Mouse (Mus musculus) megakaryocyte, embryonic 14.5 days (primary cell): ENCODE measurements around the gene Slc25a23. TPM values are rescaled to one million over a fixed set of nuclear protein-coding genes. Genes with fewer than 3 reads are reported as not detected.

Experiments
- H3K27me3 ChIP-seq: replicated peaks from 2 replicates; pipeline ENCODE3; 2012; ENCODE audit warnings: inconsistent platforms
- H3K36me3 ChIP-seq: replicated peaks from 2 replicates; pipeline ENCODE3; 2012; ENCODE audit warnings: low read length, inconsistent platforms, mixed read lengths
- H3K4me1 ChIP-seq: 2 replicates; pipeline ENCODE4 v1.6.1; 2012; ENCODE audit warnings: inconsistent platforms
- H3K4me3 ChIP-seq: replicated peaks from 2 replicates; pipeline ENCODE3; 2012; ENCODE audit warnings: moderate library complexity, mild to moderate bottlenecking, inconsistent platforms
- H3K9me3 ChIP-seq: 2 replicates; pipeline ENCODE4 v1.6.1; 2012; ENCODE audit warnings: inconsistent platforms
- FLI1 ChIP-seq: IDR thresholded peaks from 2 replicates; pipeline ENCODE4 v1.6.1; 2012; ENCODE audit warnings: low read length, inconsistent platforms, mixed read lengths
- GATA1 ChIP-seq: IDR thresholded peaks from 3 replicates; pipeline ENCODE4 v1.6.1; 2012; ENCODE audit warnings: mixed read lengths, low read length, inconsistent platforms, borderline replicate concordance
- polyA plus RNA-seq: library from polyadenylated mRNA; stranded (reverse); fragments of >175 nt; gene quantifications from 2 replicates; pipeline ENCODE4 v1.2.3, GENCODE M21; 2012; ENCODE audit warnings: low replicate concordance; ENCODE audit not compliant: insufficient read depth

Gene Slc25a23
- 0.49 and 6.1 TPM in 2 replicates for polyA plus RNA-seq

DNA sequence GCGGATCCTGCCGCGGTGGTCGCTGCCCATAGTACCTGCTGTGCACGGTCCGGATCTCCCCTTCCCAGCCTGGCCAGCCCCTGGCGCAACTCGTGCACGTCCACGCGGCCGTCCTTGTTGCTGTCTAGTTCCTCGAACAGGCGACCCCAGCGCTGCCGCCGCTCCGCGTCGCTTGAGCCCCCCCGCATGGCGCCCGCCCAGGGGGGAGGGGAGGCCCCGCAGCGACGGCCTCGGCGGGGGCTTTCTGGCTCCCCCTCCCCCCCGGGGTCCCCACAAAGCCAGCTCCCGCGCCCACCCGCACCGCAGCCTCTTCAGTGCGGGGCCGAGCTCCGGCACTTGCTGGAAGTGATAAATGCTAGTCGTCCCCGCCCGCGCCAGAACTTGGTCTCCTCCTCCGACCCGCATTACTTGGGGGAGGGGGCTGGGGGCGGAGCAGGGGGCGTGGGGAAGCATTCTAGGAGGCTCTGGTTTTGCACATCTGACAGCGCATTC is at the start of gene Slc25a23:
TSS of gene Slc25a23 (minus strand) at position 378 of the 492 bp plus-strand sequence.
- TF ChIP-seq FLI1 (no peak), GATA1 (no peak)
- Histone ChIP-seq H3K27me3 (peaks cover 73% of the 10 kb centered on the region), H3K36me3 (no peaks in the 10 kb centered on the region), H3K4me3 (peak within 1 kb of the TSS; percentile 91), H3K9me3 (no peaks in the 10 kb centered on the region), H3K4me1 (peaks cover 43% of the 10 kb centered on the region)

DNA sequence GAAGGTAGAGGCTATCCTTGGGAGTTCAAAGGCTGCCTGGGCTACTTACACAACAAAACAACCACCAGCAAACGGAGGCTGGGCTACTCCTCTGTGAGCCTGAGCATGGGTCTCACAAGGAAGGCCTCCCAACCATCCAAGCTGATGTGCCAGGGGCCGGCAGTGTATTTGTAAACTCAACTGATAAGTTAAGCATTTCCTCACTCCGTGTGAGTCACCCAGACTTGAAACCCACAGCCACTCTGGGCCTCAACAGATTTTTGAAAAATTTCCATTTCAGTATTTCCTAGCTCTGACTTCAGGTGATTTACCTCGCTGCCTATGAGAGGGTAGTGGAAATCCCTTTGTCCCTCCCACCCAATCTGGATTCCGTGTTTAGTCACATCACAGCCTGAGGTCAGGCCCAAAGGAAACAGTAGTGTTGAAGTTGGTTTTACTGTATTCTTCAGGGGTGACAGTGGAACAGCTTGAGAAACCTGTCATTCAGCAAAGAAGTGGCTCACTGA is 49.1 kb upstream of the Slc25a23 start:
- Histone ChIP-seq H3K9me3 (no peaks in the 10 kb centered on the region), H3K27me3 (peaks cover 4% of the 10 kb centered on the region), H3K4me1 (peaks cover 51% of the 10 kb centered on the region), H3K36me3 (peaks cover 25% of the 10 kb centered on the region), H3K4me3 (no peak overlapping the region)
- no peak for TF ChIP-seq FLI1

DNA sequence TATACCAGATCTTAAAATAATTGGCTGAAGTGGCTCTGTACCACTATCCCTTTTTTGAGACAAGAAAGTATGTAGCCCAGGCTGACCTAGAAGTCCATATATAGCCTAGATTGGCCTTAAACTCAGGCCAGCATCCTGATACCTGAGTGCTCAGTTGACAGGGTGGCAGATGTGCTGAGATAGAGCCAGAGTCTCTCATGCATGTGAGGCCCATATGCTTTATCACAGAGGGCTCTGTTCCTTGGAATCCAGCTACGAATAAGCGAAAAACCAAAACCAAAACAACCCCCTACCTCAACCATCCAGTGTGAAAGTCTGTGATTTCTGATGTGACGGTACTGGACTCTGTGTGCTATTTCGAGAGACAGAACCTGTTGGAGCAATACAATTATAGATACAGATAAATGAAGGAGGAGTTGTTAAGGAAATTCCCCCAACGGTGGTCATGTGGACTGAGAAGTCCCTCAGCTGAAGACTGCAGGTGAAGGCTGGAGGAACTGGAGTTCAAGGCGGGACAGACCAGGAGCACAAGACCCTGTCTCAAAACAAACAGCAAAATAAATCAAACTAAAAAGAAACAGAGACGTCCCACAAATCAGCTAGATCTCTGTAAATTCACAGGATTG is 48.5 kb upstream of the Slc25a23 start:
- Histone ChIP-seq H3K4me3 (peak overlapping the region; percentile 14), H3K4me1 (peaks cover 57% of the 10 kb centered on the region)
- TF ChIP-seq FLI1 (no peak), GATA1 (no peak)

DNA sequence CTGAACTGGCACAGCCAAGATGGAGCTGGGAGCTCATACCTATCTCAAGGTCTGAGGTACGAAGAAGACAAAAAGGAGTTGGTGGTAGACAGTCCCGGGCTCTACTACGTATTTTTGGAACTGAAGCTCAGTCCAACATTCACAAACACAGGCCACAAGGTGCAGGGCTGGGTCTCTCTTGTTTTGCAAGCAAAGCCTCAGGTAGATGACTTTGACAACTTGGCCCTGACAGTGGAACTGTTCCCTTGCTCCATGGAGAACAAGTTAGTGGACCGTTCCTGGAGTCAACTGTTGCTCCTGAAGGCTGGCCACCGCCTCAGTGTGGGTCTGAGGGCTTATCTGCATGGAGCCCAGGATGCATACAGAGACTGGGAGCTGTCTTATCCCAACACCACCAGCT is 47.4 kb upstream of the Slc25a23 start:
- H3K9me3 ChIP-seq = no peaks in the 10 kb centered on the region
- H3K4me1 ChIP-seq = peaks cover 68% of the 10 kb centered on the region
- peak overlapping the region; percentile 100 for H3K4me3 ChIP-seq
- peaks cover 37% of the 10 kb centered on the region for H3K36me3 ChIP-seq
- no peak for TF ChIP-seq GATA1
- no peak for TF ChIP-seq FLI1
- no peaks in the 10 kb centered on the region for H3K27me3 ChIP-seq

More for the DNA sequence above, 48.5 kb upstream of the Slc25a23 start:
- H3K27me3 ChIP-seq = peaks cover 3% of the 10 kb centered on the region
- peaks cover 27% of the 10 kb centered on the region for H3K36me3 ChIP-seq
- H3K9me3 ChIP-seq = no peaks in the 10 kb centered on the region

DNA sequence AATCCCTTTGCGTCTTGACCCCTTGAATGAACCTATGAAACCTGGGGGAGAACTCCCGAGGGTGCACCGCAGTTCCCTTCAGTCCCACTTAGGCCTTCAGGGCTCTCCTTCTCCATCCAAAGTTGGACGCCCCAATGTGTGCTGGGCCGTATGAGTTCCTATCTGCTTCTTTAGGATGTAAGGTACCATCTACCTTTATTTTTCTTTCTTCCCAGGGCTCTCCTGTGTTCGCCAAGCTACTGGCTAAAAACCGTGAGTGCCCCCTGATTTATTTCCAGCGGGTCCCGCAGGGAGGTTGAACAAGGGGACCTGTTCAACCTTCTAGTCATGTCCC is 46.3 kb upstream of the Slc25a23 start:
- Histone ChIP-seq H3K4me1 (peaks cover 76% of the 10 kb centered on the region), H3K4me3 (peak overlapping the region; percentile 100), H3K27me3 (no peaks in the 10 kb centered on the region), H3K36me3 (peaks cover 47% of the 10 kb centered on the region), H3K9me3 (no peaks in the 10 kb centered on the region)
- no peak for TF ChIP-seq FLI1
- TF ChIP-seq GATA1 = no peak

DNA sequence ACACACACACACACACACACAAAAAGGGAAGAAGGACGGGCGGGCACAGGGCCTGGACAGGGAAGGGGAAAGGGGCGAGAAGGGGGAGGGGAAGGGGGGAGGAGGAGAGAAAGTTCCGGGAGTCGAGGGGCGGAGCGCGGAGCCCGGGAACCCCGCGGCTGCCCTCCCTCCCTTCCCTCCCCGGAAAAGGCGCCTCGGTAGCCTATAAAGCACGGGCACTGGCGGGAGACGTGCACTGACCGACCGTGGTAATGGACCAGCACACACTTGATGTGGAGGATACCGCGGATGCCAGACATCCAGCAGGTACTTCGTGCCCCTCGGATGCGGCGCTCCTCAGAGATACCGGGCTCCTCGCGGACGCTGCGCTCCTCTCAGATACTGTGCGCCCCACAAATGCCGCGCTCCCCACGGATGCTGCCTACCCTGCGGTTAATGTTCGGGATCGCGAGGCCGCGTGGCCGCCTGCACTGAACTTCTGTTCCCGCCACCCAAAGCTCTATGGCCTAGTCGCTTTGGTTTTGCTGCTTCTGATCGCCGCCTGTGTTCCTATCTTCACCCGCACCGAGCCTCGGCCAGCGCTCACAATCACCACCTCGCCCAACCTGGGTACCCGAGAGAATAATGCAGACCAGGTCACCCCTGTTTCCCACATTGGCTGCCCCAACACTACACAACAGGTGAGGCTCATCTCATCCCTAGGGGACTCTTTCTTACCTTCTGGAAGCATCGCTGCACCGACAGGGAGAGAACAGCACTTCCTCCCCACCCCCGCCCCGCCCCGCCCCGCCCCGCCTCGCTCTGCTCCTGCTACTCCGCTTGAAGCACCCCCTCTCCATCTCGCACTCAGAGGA is 45.7 kb upstream of the Slc25a23 start, which contains the start of gene Tnfsf9:
TSS of gene Tnfsf9 (plus strand) at position 145 of the 854 bp plus-strand sequence.
- Histone ChIP-seq H3K4me1 (peaks cover 79% of the 10 kb centered on the region), H3K4me3 (peak within 1 kb of the TSS; percentile 100), H3K36me3 (peaks cover 51% of the 10 kb centered on the region), H3K9me3 (no peaks in the 10 kb centered on the region), H3K27me3 (no peaks in the 10 kb centered on the region)
- TF ChIP-seq GATA1 (no peak), FLI1 (no peak)

DNA sequence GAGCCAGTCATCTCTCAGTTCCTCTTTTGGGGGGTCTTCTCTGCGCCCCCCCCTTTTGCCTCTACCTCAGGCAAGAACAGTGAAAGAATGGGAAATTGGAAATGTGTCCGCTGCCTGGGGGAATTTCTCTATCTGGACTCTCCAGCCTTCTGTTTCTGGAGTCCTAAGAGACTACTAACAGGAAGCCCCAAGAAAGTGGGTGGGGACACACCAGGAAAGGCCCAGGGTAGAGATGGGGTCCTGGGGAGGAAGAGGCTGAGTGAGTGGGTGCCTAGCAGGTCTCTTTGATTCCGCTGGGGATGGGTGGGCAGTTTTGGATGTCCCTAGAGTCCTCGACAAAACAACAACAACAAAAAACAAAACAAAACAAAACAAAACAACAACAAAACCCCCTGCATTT is 44.8 kb upstream of the Slc25a23 start:
- Histone ChIP-seq H3K27me3 (no peaks in the 10 kb centered on the region), H3K36me3 (peaks cover 61% of the 10 kb centered on the region), H3K9me3 (no peaks in the 10 kb centered on the region), H3K4me3 (peak overlapping the region; percentile 100), H3K4me1 (peaks cover 84% of the 10 kb centered on the region)
- TF ChIP-seq FLI1 = no peak
- no peak for TF ChIP-seq GATA1

DNA sequence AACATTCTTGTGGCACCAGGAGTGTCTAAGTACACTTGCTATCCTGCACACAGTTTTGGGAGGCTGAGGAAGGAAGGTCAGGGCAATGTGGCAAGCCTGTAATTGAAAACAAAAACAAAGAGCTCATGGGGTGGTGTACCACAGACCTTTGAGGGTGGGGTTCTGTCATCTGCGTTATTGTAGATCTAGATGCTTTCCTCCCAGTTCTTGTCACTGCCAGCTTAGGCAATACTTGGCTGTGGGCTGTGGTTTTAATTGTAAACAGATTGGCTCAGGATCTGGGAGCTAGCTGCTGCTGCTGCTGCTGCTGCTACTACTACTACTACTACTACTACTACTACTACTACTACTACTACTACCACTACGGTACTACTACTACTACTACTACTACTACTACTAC is 42.6 kb upstream of the Slc25a23 start:
- H3K9me3 ChIP-seq = no peaks in the 10 kb centered on the region
- H3K27me3 ChIP-seq = no peaks in the 10 kb centered on the region
- H3K4me3 ChIP-seq = no peak overlapping the region
- H3K4me1 ChIP-seq = peaks cover 89% of the 10 kb centered on the region
- no peak for TF ChIP-seq GATA1
- TF ChIP-seq FLI1 = no peak
- peaks cover 66% of the 10 kb centered on the region for H3K36me3 ChIP-seq

DNA sequence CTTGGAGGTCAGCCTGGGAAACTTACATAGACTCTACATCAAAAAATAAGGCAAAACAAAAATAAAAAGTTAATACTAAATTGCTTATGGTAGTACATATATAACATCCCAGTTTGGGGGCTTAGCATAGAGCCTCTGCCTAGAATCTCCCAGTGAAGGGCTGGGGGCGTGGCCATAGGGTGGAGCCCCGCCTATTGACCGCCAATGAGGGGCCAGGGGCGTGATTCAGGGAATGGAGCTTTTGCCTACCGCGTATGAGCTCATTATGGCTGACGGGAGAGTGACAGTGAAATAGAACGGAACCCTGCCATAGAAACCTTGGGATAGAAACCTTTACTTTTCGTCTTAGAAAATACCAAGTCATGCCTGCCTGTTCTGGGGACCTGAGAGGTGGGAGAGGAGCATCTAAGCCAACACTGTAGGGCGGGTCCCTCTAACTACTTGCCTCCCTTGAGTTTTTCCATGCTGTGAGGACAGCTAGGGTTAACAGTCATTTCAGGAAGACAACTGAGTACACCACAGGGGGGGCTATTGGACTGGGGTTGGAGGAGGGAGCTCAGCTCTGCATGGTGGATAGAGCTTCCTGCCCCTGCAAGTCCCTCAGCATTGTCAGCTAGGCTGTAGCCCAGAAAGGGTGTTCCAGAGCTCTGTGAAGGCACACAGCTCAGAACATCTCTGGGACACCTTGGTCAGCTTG is 40.1 kb upstream of the Slc25a23 start:
- H3K4me1 ChIP-seq = peaks cover 88% of the 10 kb centered on the region
- peak overlapping the region; percentile 29 for H3K4me3 ChIP-seq
- H3K36me3 ChIP-seq = peaks cover 54% of the 10 kb centered on the region
- no peaks in the 10 kb centered on the region for H3K27me3 ChIP-seq
- no peaks in the 10 kb centered on the region for H3K9me3 ChIP-seq
- TF ChIP-seq FLI1 = no peak; the same call in 1 of the 2 replicates
- no peak for TF ChIP-seq GATA1

DNA sequence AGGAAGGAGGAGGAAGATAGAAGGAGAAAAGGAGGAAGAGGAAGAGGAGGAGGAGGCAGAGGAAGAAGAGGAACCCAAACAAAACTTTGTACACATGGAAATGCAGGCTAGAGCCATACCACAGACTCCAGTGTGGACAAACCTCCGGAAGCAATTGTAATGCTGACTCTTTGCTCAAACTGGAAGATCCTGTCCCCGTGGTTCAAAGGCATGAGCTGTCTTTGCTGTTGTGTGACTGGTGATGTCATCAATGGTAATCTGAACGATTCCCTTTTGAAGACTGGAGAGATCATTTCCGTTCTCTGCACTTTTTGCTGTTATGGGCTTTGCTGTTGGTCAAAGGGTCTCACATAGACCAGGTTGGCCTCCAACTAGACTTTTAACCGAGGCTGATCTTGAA is 38.7 kb upstream of the Slc25a23 start:
- peaks cover 3% of the 10 kb centered on the region; the same call in 1 of the 2 replicates for H3K9me3 ChIP-seq
- TF ChIP-seq FLI1 (no peak), GATA1 (no peak)
- peaks cover 52% of the 10 kb centered on the region for H3K36me3 ChIP-seq
- no peaks in the 10 kb centered on the region for H3K27me3 ChIP-seq
- H3K4me1 ChIP-seq = peaks cover 78% of the 10 kb centered on the region
- no peak overlapping the region for H3K4me3 ChIP-seq
